Mouse (Mus musculus): ENCODE data around the gene Olfr1242. TPM values are rescaled to one million over a fixed set of nuclear protein-coding genes. Genes with fewer than 3 reads are reported as not detected.

Olfr1242 gene
- total and polyA plus RNA-seq, 3 experiments, result not detected

GRCm38 (mm10) chr2:89539923-89540322 lies 41.8 kb upstream of the Olfr1242 start:
- TF ChIP-seq ZMIZ1 (IDR thresholded peaks at IDR 0.05; ENCODE audit: low read depth, low read length) (no peak), NELFE (IDR thresholded peaks at IDR 0.05; ENCODE audit: low read depth, low read length) (no peak), EP300 (IDR thresholded peaks at IDR 0.05; ENCODE audit: low read depth in 1 of 2, low read length in 2 of 2) (no peak), CTCF (IDR thresholded peaks at IDR 0.05 in 2 of 3, conservative IDR thresholded peaks at IDR 0.05 in 1 of 3; ENCODE audit: control insufficient read depth in 1 of 3, insufficient read depth in 1 of 3, low read depth in 2 of 3, low read length in 3 of 3, poor library complexity in 1 of 3, severe bottlenecking in 1 of 3) (no peak), MAZ (IDR thresholded peaks at IDR 0.05; ENCODE audit: low read depth, low read length) (no peak)
- no peak overlapping the region for H3K4me3 ChIP-seq (ENCODE audit: control insufficient read depth in 1 of 2, insufficient read depth in 1 of 2, low read depth in 2 of 2, low read length in 2 of 2)
- H3K4me1 ChIP-seq (ENCODE audit: control insufficient read depth in 1 of 2, insufficient read depth in 2 of 2, low read length in 2 of 2), result no peaks in the 10 kb centered on the region
- no peak overlapping the region for H3K9ac ChIP-seq (ENCODE audit: control insufficient read depth, low read depth, low read length, poor library complexity, severe bottlenecking)
- H3K27ac ChIP-seq (ENCODE audit: control insufficient read depth, low read depth, low read length), result no peak overlapping the region
- H3K9me3 ChIP-seq (replicated peaks; ENCODE audit: insufficient read depth, low read length), result no peaks in the 10 kb centered on the region
- H3K79me2 ChIP-seq (ENCODE audit: control insufficient read depth, insufficient read depth, low read length, poor library complexity), result no peaks in the 10 kb centered on the region
- H3K27me3 ChIP-seq (ENCODE audit: control insufficient read depth in 1 of 2, insufficient read depth in 2 of 2, low read length in 2 of 2), result no peaks in the 10 kb centered on the region
- DNase-seq (ENCODE audit: low read depth, low spot score), result no peak
- no peaks in the 10 kb centered on the region for H3K36me3 ChIP-seq (ENCODE audit: control insufficient read depth in 1 of 2, insufficient read depth in 2 of 2, low read length in 2 of 2)

GRCm38 (mm10) chr2:89531387-89531786 lies 33.3 kb upstream of the Olfr1242 start, which contains the start of gene Olfr1243:
TSS of gene Olfr1243 (minus strand) at chr2:89531487.
- Histone ChIP-seq H3K4me1 (ENCODE audit: control insufficient read depth in 1 of 2, insufficient read depth in 2 of 2, low read length in 2 of 2) (no peaks in the 10 kb centered on the region), H3K4me3 (ENCODE audit: control insufficient read depth in 1 of 2, insufficient read depth in 1 of 2, low read depth in 2 of 2, low read length in 2 of 2) (no peak within 1 kb of the TSS), H3K9me3 (replicated peaks; ENCODE audit: insufficient read depth, low read length) (no peaks in the 10 kb centered on the region), H3K9ac (ENCODE audit: control insufficient read depth, low read depth, low read length, poor library complexity, severe bottlenecking) (no peak within 1 kb of the TSS), H3K27ac (ENCODE audit: control insufficient read depth, low read depth, low read length) (no peak within 1 kb of the TSS), H3K27me3 (ENCODE audit: control insufficient read depth in 1 of 2, insufficient read depth in 2 of 2, low read length in 2 of 2) (no peaks in the 10 kb centered on the region), H3K36me3 (ENCODE audit: control insufficient read depth in 1 of 2, insufficient read depth in 2 of 2, low read length in 2 of 2) (no peaks in the 10 kb centered on the region), H3K79me2 (ENCODE audit: control insufficient read depth, insufficient read depth, low read length, poor library complexity) (no peaks in the 10 kb centered on the region)
- TF ChIP-seq ZKSCAN1 (IDR thresholded peaks at IDR 0.05; ENCODE audit: low read depth, low read length) (no peak), USF2 (IDR thresholded peaks at IDR 0.05; ENCODE audit: borderline replicate concordance in 1 of 2, insufficient read depth in 1 of 2, low read depth in 1 of 2, low read length in 2 of 2) (no peak), ZMIZ1 (IDR thresholded peaks at IDR 0.05; ENCODE audit: low read depth, low read length) (no peak), SMC3 (IDR thresholded peaks at IDR 0.05; ENCODE audit: low read depth, low read length) (no peak), GABPA (IDR thresholded peaks at IDR 0.05; ENCODE audit: low read depth, low read length) (no peak), POLR2A (IDR thresholded peaks at IDR 0.05; ENCODE audit: control insufficient read depth in 1 of 2, insufficient read depth in 1 of 2, low read depth in 1 of 2, low read length in 2 of 2, poor library complexity in 1 of 2) (no peak), CTCF (IDR thresholded peaks at IDR 0.05 in 2 of 3, conservative IDR thresholded peaks at IDR 0.05 in 1 of 3; ENCODE audit: control insufficient read depth in 1 of 3, insufficient read depth in 1 of 3, low read depth in 2 of 3, low read length in 3 of 3, poor library complexity in 1 of 3, severe bottlenecking in 1 of 3) (no peak), NRF1 (IDR thresholded peaks at IDR 0.05; ENCODE audit: insufficient read depth, low read depth, low read length, poor library complexity, severe bottlenecking) (no peak), UBTF (IDR thresholded peaks at IDR 0.05; ENCODE audit: borderline replicate concordance, insufficient read depth, low read depth, low read length) (no peak), RAD21 (IDR thresholded peaks at IDR 0.05; ENCODE audit: low read depth, low read length) (no peak), EP300 (IDR thresholded peaks at IDR 0.05; ENCODE audit: low read depth in 1 of 2, low read length in 2 of 2) (no peak), MYB (IDR thresholded peaks at IDR 0.05; ENCODE audit: low read depth, low read length) (no peak), POLR2AphosphoS2 (IDR thresholded peaks at IDR 0.05; ENCODE audit: low read length) (no peak), E2F4 (IDR thresholded peaks at IDR 0.05; ENCODE audit: borderline replicate concordance, low read depth, low read length) (no peak)
- no peak for DNase-seq (ENCODE audit: low read depth, low spot score)

Measured in MEL (cell line).